Mouse (Mus musculus): ENCODE data around the gene Hcrt. TPM values are rescaled to one million over a fixed set of nuclear protein-coding genes. Genes with fewer than 3 reads are reported as not detected.

Gene Hcrt
- total and polyA plus RNA-seq, 2 experiments from 2014 or later = 7.1 to 8.0 TPM

GRCm38 (mm10) chr11:100748620-100749019 is 14.1 kb downstream of the Hcrt start:
- Histone ChIP-seq H3K9ac (no peak overlapping the region), H3K4me3 (ENCODE audit: low read depth, low read length) (no peak overlapping the region), H3K27me3 (ENCODE audit: insufficient read depth, low read length) (no peaks in the 10 kb centered on the region), H3K27ac (ENCODE audit: low read depth, low read length) (no peak overlapping the region), H3K9me3 (ENCODE audit: low read length) (no peaks in the 10 kb centered on the region), H3K4me2 (ENCODE audit: low read depth) (no peak overlapping the region), H3K36me3 (ENCODE audit: insufficient read depth) (peaks cover 37% of the 10 kb centered on the region), H3K4me1 (ENCODE audit: insufficient read depth) (no peaks in the 10 kb centered on the region)
- no peak for ATAC-seq
- DNase-seq = no peak
- no peak for TF ChIP-seq CTCF (IDR thresholded peaks at IDR 0.05; ENCODE audit: low read depth)
- 83% methylated on average over 4 of the region's 4 CpGs for WGBS

- DNase-seq (no peak), ATAC-seq (no peak)
- peaks cover 35% of the 10 kb centered on the region for H3K36me3 ChIP-seq (ENCODE audit: insufficient read depth)
- H3K9me3 ChIP-seq (ENCODE audit: low read length) = no peaks in the 10 kb centered on the region
- H3K4me2 ChIP-seq (ENCODE audit: low read depth) = no peak overlapping the region
- no peaks in the 10 kb centered on the region for H3K27me3 ChIP-seq (ENCODE audit: insufficient read depth, low read length)
- H3K27ac ChIP-seq (ENCODE audit: low read depth, low read length) = no peak overlapping the region
- 75% methylated on average over 5 of the region's 5 CpGs for WGBS
- no peaks in the 10 kb centered on the region for H3K4me1 ChIP-seq (ENCODE audit: insufficient read depth)
- TF ChIP-seq CTCF (IDR thresholded peaks at IDR 0.05; ENCODE audit: low read depth) = no peak
- H3K9ac ChIP-seq = no peak overlapping the region
- H3K4me3 ChIP-seq (ENCODE audit: low read depth, low read length) = no peak overlapping the region
Observed at GRCm38 (mm10) chr11:100747114-100747513, 15.6 kb downstream of the Hcrt start.

GRCm38 (mm10) chr11:100746546-100746945 is 16.2 kb downstream of the Hcrt start:
- no peak for TF ChIP-seq CTCF (IDR thresholded peaks at IDR 0.05; ENCODE audit: low read depth)
- Histone ChIP-seq H3K9me3 (ENCODE audit: low read length) (no peaks in the 10 kb centered on the region), H3K36me3 (ENCODE audit: insufficient read depth) (peaks cover 32% of the 10 kb centered on the region), H3K9ac (no peak overlapping the region), H3K4me3 (ENCODE audit: low read depth, low read length) (no peak overlapping the region), H3K27me3 (ENCODE audit: insufficient read depth, low read length) (no peaks in the 10 kb centered on the region), H3K27ac (ENCODE audit: low read depth, low read length) (no peak overlapping the region), H3K4me1 (ENCODE audit: insufficient read depth) (no peaks in the 10 kb centered on the region), H3K4me2 (ENCODE audit: low read depth) (no peak overlapping the region)
- no peak for DNase-seq
- ATAC-seq = no peak
- 92% methylated on average over 10 of the region's 10 CpGs for WGBS

- H3K9me3 ChIP-seq (ENCODE audit: low read length) = no peaks in the 10 kb centered on the region
- ATAC-seq = peak; percentile 63; the same call in 1 of the 2 replicates
- no peak overlapping the region for H3K4me3 ChIP-seq (ENCODE audit: low read depth, low read length)
- peaks cover 35% of the 10 kb centered on the region for H3K36me3 ChIP-seq (ENCODE audit: insufficient read depth)
- no peaks in the 10 kb centered on the region for H3K4me1 ChIP-seq (ENCODE audit: insufficient read depth)
- H3K4me2 ChIP-seq (ENCODE audit: low read depth) = no peak overlapping the region
- H3K27me3 ChIP-seq (ENCODE audit: insufficient read depth, low read length) = no peaks in the 10 kb centered on the region
- no peak overlapping the region; the same call in 1 of the 2 replicates for H3K27ac ChIP-seq (ENCODE audit: low read depth, low read length)
- peak; percentile 73 for TF ChIP-seq CTCF (IDR thresholded peaks at IDR 0.05; ENCODE audit: low read depth)
- 16% methylated on average over 6 of the region's 6 CpGs for WGBS
- peak; percentile 74 for DNase-seq
- no peak overlapping the region for H3K9ac ChIP-seq
Observed at GRCm38 (mm10) chr11:100745085-100745484, 17.6 kb downstream of the Hcrt start.

- Histone ChIP-seq H3K9me3 (ENCODE audit: low read length) (no peaks in the 10 kb centered on the region), H3K4me2 (ENCODE audit: low read depth) (no peak overlapping the region), H3K9ac (no peak overlapping the region), H3K27me3 (ENCODE audit: insufficient read depth, low read length) (no peaks in the 10 kb centered on the region), H3K4me3 (ENCODE audit: low read depth, low read length) (no peak overlapping the region), H3K36me3 (ENCODE audit: insufficient read depth) (peaks cover 20% of the 10 kb centered on the region), H3K4me1 (ENCODE audit: insufficient read depth) (peaks cover 10% of the 10 kb centered on the region; the same call in 1 of the 2 replicates), H3K27ac (ENCODE audit: low read depth, low read length) (no peak overlapping the region)
- no peak for TF ChIP-seq CTCF (IDR thresholded peaks at IDR 0.05; ENCODE audit: low read depth)
- DNase-seq (no peak), ATAC-seq (no peak)
- WGBS = 77% methylated on average over 6 of the region's 6 CpGs
Observed at GRCm38 (mm10) chr11:100741348-100741747, 21.4 kb downstream of the Hcrt start.

- peak overlapping the region; percentile 94 for H3K4me3 ChIP-seq (ENCODE audit: low read depth, low read length)
- no peaks in the 10 kb centered on the region for H3K9me3 ChIP-seq (ENCODE audit: low read length)
- peaks cover 15% of the 10 kb centered on the region for H3K36me3 ChIP-seq (ENCODE audit: insufficient read depth)
- H3K4me2 ChIP-seq (ENCODE audit: low read depth) = peak overlapping the region; percentile 79
- H3K9ac ChIP-seq = peak overlapping the region; percentile 64
- 7% methylated on average over 5 of the region's 5 CpGs for WGBS
- DNase-seq = no peak
- H3K27ac ChIP-seq (ENCODE audit: low read depth, low read length) = peak overlapping the region; percentile 87
- ATAC-seq = no peak
- TF ChIP-seq CTCF (IDR thresholded peaks at IDR 0.05; ENCODE audit: low read depth) = no peak
- peaks cover 10% of the 10 kb centered on the region; the same call in 1 of the 2 replicates for H3K4me1 ChIP-seq (ENCODE audit: insufficient read depth)
- H3K27me3 ChIP-seq (ENCODE audit: insufficient read depth, low read length) = no peaks in the 10 kb centered on the region
Observed at GRCm38 (mm10) chr11:100738749-100739148, 24.0 kb downstream of the Hcrt start.

- no peak; the same call in 1 of the 2 replicates for TF ChIP-seq CTCF (IDR thresholded peaks at IDR 0.05; ENCODE audit: low read depth)
- Histone ChIP-seq H3K27ac (ENCODE audit: low read depth, low read length) (peak within 1 kb of the TSS; percentile 87), H3K9me3 (ENCODE audit: low read length) (no peaks in the 10 kb centered on the region), H3K9ac (peak within 1 kb of the TSS; percentile 90), H3K4me1 (ENCODE audit: insufficient read depth) (peaks cover 10% of the 10 kb centered on the region; the same call in 1 of the 2 replicates), H3K4me3 (ENCODE audit: low read depth, low read length) (peak within 1 kb of the TSS; percentile 94), H3K27me3 (ENCODE audit: insufficient read depth, low read length) (no peaks in the 10 kb centered on the region), H3K4me2 (ENCODE audit: low read depth) (peak within 1 kb of the TSS; percentile 79), H3K36me3 (ENCODE audit: insufficient read depth) (peaks cover 14% of the 10 kb centered on the region)
- DNase-seq (peak; percentile 99), ATAC-seq (peak; percentile 99)
- WGBS = 1% methylated on average over 39 of the region's 39 CpGs
Observed at GRCm38 (mm10) chr11:100738066-100738604, 24.6 kb downstream of the Hcrt start, which contains the start of gene Rab5c. Rab5c (minus strand) TSS chr11:100738215.
